Mouse (Mus musculus) lung, postnatal 4 days (tissue): Measurements from ENCODE around the gene Slc44a2.

Experiments used
- DNase-seq, 2 experiments: peaks; one replicate each; pipeline ENCODE4 v3.0.0; 2021

The Slc44a2 gene

GRCm38 (mm10) chr9:21383966-21384365 lies 63.5 kb downstream of the Slc44a2 start:
- no peak for DNase-seq

GRCm38 (mm10) chr9:21392646-21393175 lies 72.2 kb downstream of the Slc44a2 start:
- no peak for DNase-seq

GRCm38 (mm10) chr9:21395692-21396091 lies 75.2 kb downstream of the Slc44a2 start:
- no peak for DNase-seq

- DNase-seq: no peak
Observed at GRCm38 (mm10) chr9:21397170-21397569, 76.7 kb downstream of the Slc44a2 start.

- DNase-seq: no peak
Observed at GRCm38 (mm10) chr9:21401042-21401441, 80.5 kb downstream of the Slc44a2 start.

- no peak for DNase-seq
Observed at GRCm38 (mm10) chr9:21402764-21403253, 82.3 kb downstream of the Slc44a2 start.

GRCm38 (mm10) chr9:21403745-21404144 lies 83.2 kb downstream of the Slc44a2 start:
- no peak for DNase-seq
